26 mouse cellular contexts compared by ENCODE assay signal in genomic region chr6:71625984-71626383, GRCm38 (mm10).
"Had no signal": no experiment of that assay in that cellular context is flagged by ENCODE, and none has a peak within 500 bp of the region (broad histone marks: within the 10 kb centered on the region; RNA-seq: fewer than 3 reads in every experiment).

No protein-coding gene starts in this region.

- ATAC-seq: hindbrain, embryonic 16.5 days; inflammation-experienced regulatory T-cells, adult 6 months; intestine, embryonic 15.5 days; intestine, postnatal 0 days; liver, embryonic 12.5 days had no signal

- H3K27me3 ChIP-seq: heart, embryonic 12.5 days; hindbrain, embryonic 12.5 days; intestine, embryonic 15.5 days; limb, embryonic 12.5 days; liver, embryonic 12.5 days had no signal

- H3K9ac ChIP-seq: heart, embryonic 12.5 days; hindbrain, embryonic 12.5 days; hindbrain, embryonic 14.5 days; intestine, embryonic 15.5 days; limb, embryonic 12.5 days; liver, embryonic 12.5 days; liver, embryonic 14.5 days had no signal

- H3K4me3 ChIP-seq: gastrocnemius, adult 2 months; heart, embryonic 10.5 days; heart, embryonic 12.5 days; hindbrain, embryonic 10.5 days; hindbrain, embryonic 12.5 days; intestine, embryonic 15.5 days; limb, embryonic 12.5 days; liver, embryonic 12.5 days had no signal

- DNase-seq: gastrocnemius, adult 2 months; gastrocnemius, postnatal 10 days; gastrocnemius, postnatal 25 days; heart, adult 18-20 months; heart, postnatal 10 days; heart, postnatal 4 days; kidney, adult 18-20 months; kidney, adult 8-10 months; kidney, postnatal 10 days; kidney, postnatal 36 days; layer of hippocampus, adult 9-11 months; layer of hippocampus, postnatal 36 days; left cerebral cortex, postnatal 4 days; liver had no signal

- H3K9me3 ChIP-seq: heart, embryonic 10.5 days; heart, embryonic 12.5 days; hindbrain, embryonic 10.5 days; hindbrain, embryonic 12.5 days; intestine, embryonic 15.5 days; limb, embryonic 12.5 days; liver, embryonic 12.5 days had no signal

- H3K27ac ChIP-seq: gastrocnemius, adult 2 months; heart, embryonic 10.5 days; hindbrain, embryonic 10.5 days; hindbrain, embryonic 12.5 days; hindbrain, embryonic 14.5 days; intestine, embryonic 15.5 days; limb, embryonic 12.5 days; liver, embryonic 12.5 days; liver, embryonic 14.5 days had no signal

- H3K4me2 ChIP-seq: heart, embryonic 12.5 days; hindbrain, embryonic 12.5 days; hindbrain, embryonic 14.5 days; intestine, embryonic 15.5 days; limb, embryonic 12.5 days; liver, embryonic 12.5 days had no signal
